Mouse (Mus musculus) layer of hippocampus, adult 8-10 months (tissue): Measurements from ENCODE around the gene Spns1. TPM values are rescaled to one million over a fixed set of nuclear protein-coding genes. Genes with fewer than 3 reads are reported as not detected.
"Not testable (repeated sequence)": the region's sequence is repeated elsewhere in the genome, so short reads cannot be mapped to it uniquely, and the experiment has no call there.

Source experiments
- DNase-seq, 2 experiments: peaks; one replicate each; pipeline ENCODE4 v3.0.0; 2022; ENCODE audit warnings: low spot score in 2 of 2
- total RNA-seq, 4 experiments: library from RNA; stranded (reverse); gene quantifications; 2 replicates each; pipeline ENCODE4 v1.2.4; 2022

Spns1 gene
- total RNA-seq, result 100 to 1,000 TPM in 1 of 4 experiments, 10 to 100 TPM in 3; 84.2 to 104 (median 93.7) TPM

GRCm38 (mm10) chr7:126377278-126378158, at the start of gene Spns1:
Spns1 (minus strand) TSS chr7:126377450.
- DNase-seq, result peak; percentile 97 to 98

- DNase-seq, result no peak
Observed at GRCm38 (mm10) chr7:126424161-126424560, 46.9 kb upstream of the Spns1 start.

GRCm38 (mm10) chr7:126421756-126422155, 44.5 kb upstream of the Spns1 start:
- no peak for DNase-seq

GRCm38 (mm10) chr7:126418496-126418895, 41.2 kb upstream of the Spns1 start:
- DNase-seq, result no peak

GRCm38 (mm10) chr7:126417606-126418005, 40.4 kb upstream of the Spns1 start:
- DNase-seq, result no peak

- DNase-seq, result no peak
Observed at GRCm38 (mm10) chr7:126417045-126417444, 39.8 kb upstream of the Spns1 start.

GRCm38 (mm10) chr7:126416615-126417014, 39.4 kb upstream of the Spns1 start:
- DNase-seq, result no peak

GRCm38 (mm10) chr7:126414725-126415124, 37.5 kb upstream of the Spns1 start, which contains the start of gene Cd19:
Cd19 (minus strand) TSS chr7:126414889.
- DNase-seq, result no peak

- DNase-seq, result no peak
Observed at GRCm38 (mm10) chr7:126411061-126411460, 33.8 kb upstream of the Spns1 start.

GRCm38 (mm10) chr7:126408686-126409085, 31.4 kb upstream of the Spns1 start:
- no peak for DNase-seq

- not testable (repeated sequence) for DNase-seq
Observed at GRCm38 (mm10) chr7:126402518-126402917, 25.3 kb upstream of the Spns1 start.

GRCm38 (mm10) chr7:126399548-126399947, 22.3 kb upstream of the Spns1 start:
- peak; percentile 46 to 68 for DNase-seq

- no peak for DNase-seq
Observed at GRCm38 (mm10) chr7:126397822-126398221, 20.6 kb upstream of the Spns1 start.

GRCm38 (mm10) chr7:126397221-126397620, 20.0 kb upstream of the Spns1 start:
- no peak for DNase-seq

- DNase-seq, result peak; percentile 98 to 99
Observed at GRCm38 (mm10) chr7:126396298-126397119, 19.3 kb upstream of the Spns1 start, which contains the start of gene Nfatc2ip. Nfatc2ip (minus strand) TSS chr7:126396737.

GRCm38 (mm10) chr7:126392086-126392884, 15.0 kb upstream of the Spns1 start:
- DNase-seq, result not testable (repeated sequence)

- no peak for DNase-seq
Observed at GRCm38 (mm10) chr7:126388185-126388584, 10.9 kb upstream of the Spns1 start.

- no peak for DNase-seq
Observed at GRCm38 (mm10) chr7:126383565-126383964, 6.3 kb upstream of the Spns1 start.

- peak in 1 of 2 experiments; percentile 24 for DNase-seq
Observed at GRCm38 (mm10) chr7:126376903-126377277, 360 bp downstream of the Spns1 start.

GRCm38 (mm10) chr7:126375012-126375411, 2.2 kb downstream of the Spns1 start:
- no peak for DNase-seq

- DNase-seq, result no peak
Observed at GRCm38 (mm10) chr7:126374526-126374925, 2.7 kb downstream of the Spns1 start.
